Mouse (Mus musculus) hindbrain, embryonic 11.5 days (tissue): ENCODE measurements around the gene Cbl. TPM values are rescaled to one million over a fixed set of nuclear protein-coding genes. Genes with fewer than 3 reads are reported as not detected.

Source experiments
- ATAC-seq: fragments of 200-750 bp; cut with Nextera tagmentation; 2 replicates; pipeline ENCODE4 v1.8.0; 2017; ENCODE audit warnings: mild to moderate bottlenecking, moderate TSS enrichment, moderate library complexity; ENCODE audit not compliant: low FRiP score
- DNase-seq: peaks from one replicate; pipeline ENCODE4 v3.0.0-alpha.2; 2015; ENCODE audit warnings: low spot score
- H3K27ac ChIP-seq: fragments of 300-500 bp; sonication (generic); 2 replicates; pipeline ENCODE4 v1.5.1; 2014; ENCODE audit warnings: mild to moderate bottlenecking, low read depth, low read length
- H3K27me3 ChIP-seq: fragments of 300-500 bp; sonication (generic); 2 replicates; pipeline ENCODE4 v1.6.1; 2014; ENCODE audit warnings: mild to moderate bottlenecking, low read length, moderate library complexity, mixed read lengths; ENCODE audit not compliant: control insufficient read depth, insufficient read depth
- H3K36me3 ChIP-seq: fragments of 300-500 bp; sonication (generic); 2 replicates; pipeline ENCODE4 v1.6.1; 2014; ENCODE audit warnings: mild to moderate bottlenecking, low read length, moderate library complexity, mixed read lengths; ENCODE audit not compliant: control insufficient read depth, insufficient read depth
- H3K4me1 ChIP-seq: fragments of 300-500 bp; sonication (generic); replicated peaks from 2 replicates; pipeline ENCODE4 v1.6.1; 2014; ENCODE audit warnings: low read length, mixed read lengths; ENCODE audit not compliant: control insufficient read depth, insufficient read depth
- H3K4me2 ChIP-seq: fragments of 300-500 bp; sonication (generic); replicated peaks from 2 replicates; pipeline ENCODE4 v1.6.1; 2014; ENCODE audit warnings: mild to moderate bottlenecking, low read depth, low read length
- H3K4me3 ChIP-seq: fragments of 300-500 bp; sonication (generic); 2 replicates; pipeline ENCODE4 v1.5.1; 2014; ENCODE audit warnings: low read depth, low read length
- H3K9ac ChIP-seq: fragments of 300-500 bp; sonication (generic); 2 replicates; pipeline ENCODE4 v1.6.1; 2014; ENCODE audit warnings: low read depth, low read length
- H3K9me3 ChIP-seq: fragments of 300-500 bp; sonication (generic); 2 replicates; pipeline ENCODE4 v1.6.1; 2016; ENCODE audit warnings: low read length; ENCODE audit not compliant: control insufficient read depth
- WGBS: fragments of 180-500 bp; shearing (Covaris S2); extraction: QIAGEN DNeasy Blood & Tissue Kit; methylation state at CpG from one replicate; pipeline ENCODE4 v1.1.7; 2014; 5-methylcytosine and 5-hydroxymethylcytosine counted together
- polyA plus RNA-seq: library from polyadenylated mRNA; unstranded; fragments of >200 nt; fragmentation: Nextera tagmentation; extraction: Ambion mirVana; gene quantifications from 2 replicates; pipeline ENCODE4 v1.2.1, GENCODE M21; 2014

The Cbl gene
- polyA plus RNA-seq, 1 experiment from 2014 or later: 24.7 TPM

- Histone ChIP-seq H3K36me3 (peaks cover 2% of the 10 kb centered on the region; the same call in 1 of the 2 replicates), H3K9ac (no peak overlapping the region)
- WGBS: 93% methylated on average over 3 of the region's 3 CpGs
These were observed 63.1 kb downstream of the Cbl start for GRCm38 (mm10) chr9:44170691-44171151.

GRCm38 (mm10) chr9:44168931-44169330 lies 64.9 kb downstream of the Cbl start:
- Histone ChIP-seq H3K27ac (no peak overlapping the region), H3K9me3 (no peaks in the 10 kb centered on the region), H3K4me2 (no peak overlapping the region), H3K36me3 (peaks cover 2% of the 10 kb centered on the region; the same call in 1 of the 2 replicates), H3K4me1 (no peaks in the 10 kb centered on the region), H3K27me3 (no peaks in the 10 kb centered on the region), H3K9ac (no peak overlapping the region), H3K4me3 (no peak overlapping the region)
- DNase-seq (no peak), ATAC-seq (no peak)
- WGBS: 95% methylated on average over 5 of the region's 5 CpGs

More at GRCm38 (mm10) chr9:44170691-44171151, 63.1 kb downstream of the Cbl start:
- H3K27ac ChIP-seq: no peak overlapping the region
- DNase-seq (no peak), ATAC-seq (no peak)
- H3K4me1 ChIP-seq: no peaks in the 10 kb centered on the region
- no peaks in the 10 kb centered on the region for H3K27me3 ChIP-seq
- no peaks in the 10 kb centered on the region for H3K9me3 ChIP-seq
- no peak overlapping the region for H3K4me3 ChIP-seq
- H3K4me2 ChIP-seq: no peak overlapping the region

- Histone ChIP-seq H3K4me2 (no peak overlapping the region), H3K9ac (no peak overlapping the region), H3K27me3 (no peaks in the 10 kb centered on the region), H3K4me3 (no peak overlapping the region), H3K9me3 (no peaks in the 10 kb centered on the region), H3K4me1 (no peaks in the 10 kb centered on the region), H3K27ac (no peak overlapping the region), H3K36me3 (peaks cover 8% of the 10 kb centered on the region; the same call in 1 of the 2 replicates)
- ATAC-seq (no peak), DNase-seq (no peak)
- 84% methylated on average over 3 of the region's 3 CpGs for WGBS
These were observed 74.0 kb downstream of the Cbl start for GRCm38 (mm10) chr9:44159886-44160285.

GRCm38 (mm10) chr9:44147290-44147689 lies 86.6 kb downstream of the Cbl start:
- H3K27ac ChIP-seq: no peak overlapping the region
- no peak overlapping the region for H3K4me3 ChIP-seq
- H3K4me1 ChIP-seq: no peaks in the 10 kb centered on the region
- DNase-seq (no peak), ATAC-seq (no peak)
- no peak overlapping the region for H3K9ac ChIP-seq
- no peaks in the 10 kb centered on the region for H3K9me3 ChIP-seq
- WGBS: 63% methylated on average over 3 of the region's 3 CpGs
- no peak overlapping the region for H3K4me2 ChIP-seq
- H3K27me3 ChIP-seq: no peaks in the 10 kb centered on the region
- H3K36me3 ChIP-seq: no peaks in the 10 kb centered on the region

- Histone ChIP-seq H3K9me3 (no peaks in the 10 kb centered on the region), H3K27ac (no peak overlapping the region), H3K36me3 (no peaks in the 10 kb centered on the region), H3K27me3 (no peaks in the 10 kb centered on the region), H3K4me1 (no peaks in the 10 kb centered on the region), H3K4me2 (no peak overlapping the region), H3K4me3 (no peak overlapping the region), H3K9ac (no peak overlapping the region)
- no peak for ATAC-seq
- no peak for DNase-seq
These were observed 89.2 kb downstream of the Cbl start for GRCm38 (mm10) chr9:44144718-44145060.

GRCm38 (mm10) chr9:44144023-44144717 lies 89.7 kb downstream of the Cbl start:
- no peak overlapping the region for H3K4me3 ChIP-seq
- H3K9ac ChIP-seq: no peak overlapping the region
- H3K9me3 ChIP-seq: no peaks in the 10 kb centered on the region
- H3K4me1 ChIP-seq: no peaks in the 10 kb centered on the region
- H3K27me3 ChIP-seq: no peaks in the 10 kb centered on the region
- WGBS: 30% methylated on average over 7 of the region's 8 CpGs
- no peak overlapping the region for H3K27ac ChIP-seq
- peak; percentile 33 for DNase-seq
- no peak for ATAC-seq
- no peak overlapping the region for H3K4me2 ChIP-seq
- no peaks in the 10 kb centered on the region for H3K36me3 ChIP-seq

- Histone ChIP-seq H3K4me2 (no peak overlapping the region), H3K4me3 (no peak overlapping the region), H3K27ac (no peak overlapping the region), H3K27me3 (no peaks in the 10 kb centered on the region), H3K36me3 (no peaks in the 10 kb centered on the region), H3K9ac (no peak overlapping the region), H3K9me3 (no peaks in the 10 kb centered on the region), H3K4me1 (no peaks in the 10 kb centered on the region)
- DNase-seq (no peak), ATAC-seq (no peak)
- WGBS: 67% methylated on average over 5 of the region's 5 CpGs
These were observed 90.4 kb downstream of the Cbl start for GRCm38 (mm10) chr9:44143421-44143820.

GRCm38 (mm10) chr9:44141951-44142350 lies 91.9 kb downstream of the Cbl start:
- H3K36me3 ChIP-seq: no peaks in the 10 kb centered on the region

GRCm38 (mm10) chr9:44137846-44138245 lies 96.0 kb downstream of the Cbl start:
- Histone ChIP-seq H3K9me3 (no peaks in the 10 kb centered on the region), H3K4me1 (peaks cover 8% of the 10 kb centered on the region), H3K36me3 (no peaks in the 10 kb centered on the region), H3K27ac (no peak overlapping the region), H3K9ac (no peak overlapping the region), H3K4me2 (no peak overlapping the region), H3K4me3 (no peak overlapping the region), H3K27me3 (peaks cover 34% of the 10 kb centered on the region)
- WGBS: 68% methylated on average over 4 of the region's 4 CpGs
- DNase-seq (no peak), ATAC-seq (no peak)

More at GRCm38 (mm10) chr9:44141951-44142350, 91.9 kb downstream of the Cbl start:
- no peak for ATAC-seq
- Histone ChIP-seq H3K4me3 (no peak overlapping the region), H3K27ac (no peak overlapping the region), H3K9ac (no peak overlapping the region), H3K27me3 (no peaks in the 10 kb centered on the region), H3K9me3 (no peaks in the 10 kb centered on the region), H3K4me1 (no peaks in the 10 kb centered on the region), H3K4me2 (no peak overlapping the region)
- DNase-seq: no peak
- WGBS: 69% methylated on average over 5 of the region's 5 CpGs
